Mouse (Mus musculus) B cell, adult 2 months (primary cell): ENCODE results near the gene Tgfbr3.

Source experiments
- DNase-seq, 2 experiments: peaks; one replicate each; pipeline ENCODE4 v3.0.0; 2022

Gene Tgfbr3

GRCm38 (mm10) chr5:107143406-107143805 lies 146.0 kb downstream of the Tgfbr3 start:
- no peak for DNase-seq

GRCm38 (mm10) chr5:107142791-107143190 lies 146.6 kb downstream of the Tgfbr3 start:
- DNase-seq = no peak

- no peak for DNase-seq
Measured at GRCm38 (mm10) chr5:107141375-107141774, 148.1 kb downstream of the Tgfbr3 start.

GRCm38 (mm10) chr5:107139800-107140651 lies 149.4 kb downstream of the Tgfbr3 start:
- DNase-seq = no peak

- DNase-seq = no peak
Measured at GRCm38 (mm10) chr5:107133336-107133735, 156.1 kb downstream of the Tgfbr3 start.

GRCm38 (mm10) chr5:107132231-107132630 lies 157.2 kb downstream of the Tgfbr3 start:
- no peak for DNase-seq

- DNase-seq = no peak
Measured at GRCm38 (mm10) chr5:107129304-107129703, 160.1 kb downstream of the Tgfbr3 start.

GRCm38 (mm10) chr5:107126561-107126960 lies 162.9 kb downstream of the Tgfbr3 start:
- no peak for DNase-seq

- peak in 1 of 2 experiments; percentile 19 for DNase-seq
Measured at GRCm38 (mm10) chr5:107125131-107125530, 164.3 kb downstream of the Tgfbr3 start.

- DNase-seq = no peak
Measured at GRCm38 (mm10) chr5:107124531-107124930, 164.9 kb downstream of the Tgfbr3 start.

GRCm38 (mm10) chr5:107122622-107123021 lies 166.8 kb downstream of the Tgfbr3 start:
- no peak for DNase-seq

GRCm38 (mm10) chr5:107121086-107121485 lies 168.3 kb downstream of the Tgfbr3 start:
- DNase-seq = no peak

- no peak for DNase-seq
Measured at GRCm38 (mm10) chr5:107120624-107121023, 168.8 kb downstream of the Tgfbr3 start.

GRCm38 (mm10) chr5:107119896-107120295 lies 169.5 kb downstream of the Tgfbr3 start:
- DNase-seq = no peak

GRCm38 (mm10) chr5:107116821-107117220 lies 172.6 kb downstream of the Tgfbr3 start:
- DNase-seq = no peak

- DNase-seq = no peak
Measured at GRCm38 (mm10) chr5:107112656-107113275, 176.7 kb downstream of the Tgfbr3 start.

- no peak for DNase-seq
Measured at GRCm38 (mm10) chr5:107111802-107112201, 177.6 kb downstream of the Tgfbr3 start.

- DNase-seq = no peak
Measured at GRCm38 (mm10) chr5:107110880-107111520, 178.4 kb downstream of the Tgfbr3 start.

- no peak for DNase-seq
Measured at GRCm38 (mm10) chr5:107110089-107110879, 179.1 kb downstream of the Tgfbr3 start.

GRCm38 (mm10) chr5:107109416-107109815 lies 180.0 kb downstream of the Tgfbr3 start:
- DNase-seq = no peak

GRCm38 (mm10) chr5:107106793-107107192 lies 182.6 kb downstream of the Tgfbr3 start:
- DNase-seq = no peak

- DNase-seq = no peak
Measured at GRCm38 (mm10) chr5:107106139-107106538, 183.3 kb downstream of the Tgfbr3 start.

GRCm38 (mm10) chr5:107103591-107103990 lies 185.8 kb downstream of the Tgfbr3 start:
- DNase-seq = no peak
